Mouse (Mus musculus) heart, postnatal 0 days (tissue): ENCODE measurements around the gene Mphosph9.

Source experiments
- CTCF ChIP-seq: IDR thresholded peaks from 2 replicates; pipeline ENCODE4 v1.5.1; 2016; ENCODE audit warnings: antibody characterized with exemption, control low read depth, low read depth
- EP300 ChIP-seq: IDR thresholded peaks from 2 replicates; pipeline ENCODE4 v1.6.1; 2016; ENCODE audit warnings: antibody characterized with exemption, low read depth

- TF ChIP-seq CTCF (no peak), EP300 (no peak)
Measured at GRCm38 (mm10) chr5:124266821-124267220, 61.0 kb downstream of the Mphosph9 start.
